Mouse (Mus musculus) kidney, adult 2 months (tissue): ENCODE results near the gene Phactr3. TPM values are rescaled to one million over a fixed set of nuclear protein-coding genes. Genes with fewer than 3 reads are reported as not detected.

Source experiments
- DNase-seq: peaks from one replicate; pipeline ENCODE4 v3.0.0; 2021
- H3K27ac ChIP-seq: fragments of 200-500 bp; 2 replicates; pipeline ENCODE4 v1.5.1; 2012; ENCODE audit warnings: low read depth, low read length, control low read depth, inconsistent platforms; ENCODE audit not compliant: insufficient read depth
- H3K27me3 ChIP-seq: fragments of 200-500 bp; replicated peaks from 2 replicates; pipeline ENCODE4 v1.6.1; 2012; ENCODE audit warnings: mild to moderate bottlenecking, moderate library complexity, low read length, inconsistent platforms; ENCODE audit not compliant: control insufficient read depth, insufficient read depth
- H3K36me3 ChIP-seq: fragments of 200-500 bp; 2 replicates; pipeline ENCODE4 v1.6.1; 2012; ENCODE audit warnings: mild to moderate bottlenecking, moderate library complexity, low read length, inconsistent platforms; ENCODE audit not compliant: control insufficient read depth, insufficient read depth
- H3K4me1 ChIP-seq: fragments of 200-500 bp; 2 replicates; pipeline ENCODE4 v1.6.1; 2011; ENCODE audit warnings: low read length; ENCODE audit not compliant: control insufficient read depth, insufficient read depth
- H3K4me3 ChIP-seq: fragments of 200-500 bp; 2 replicates; pipeline ENCODE4 v1.5.1; 2011; ENCODE audit warnings: mild to moderate bottlenecking, low read depth, low read length, control low read depth; ENCODE audit not compliant: insufficient read depth
- CTCF ChIP-seq: fragments of 200-500 bp; conservative IDR thresholded peaks from 2 replicates; pipeline ENCODE4 v1.5.1; 2011; ENCODE audit warnings: low read depth, mild to moderate bottlenecking, control low read depth, low read length, moderate library complexity, mixed read lengths; ENCODE audit not compliant: insufficient read depth, insufficient read length
- POLR2A ChIP-seq: fragments of 200-500 bp; IDR thresholded peaks from one replicate; pipeline ENCODE4 v1.6.1; 2011; ENCODE audit warnings: low read depth, low read length, control low read depth
- WGBS: fragments of 180-500 bp; shearing (Covaris S2); methylation state at CpG from one replicate; pipeline ENCODE4 v1.1.7; 2018; 5-methylcytosine and 5-hydroxymethylcytosine counted together
- polyA plus RNA-seq: library from polyadenylated mRNA; depleted of rRNA; stranded (reverse); fragments of >200 nt; gene quantifications from 2 replicates; pipeline ENCODE4 v1.2.3, GENCODE M21; 2012

Gene Phactr3
- polyA plus RNA-seq, 1 experiment: 0.17 TPM

DNA sequence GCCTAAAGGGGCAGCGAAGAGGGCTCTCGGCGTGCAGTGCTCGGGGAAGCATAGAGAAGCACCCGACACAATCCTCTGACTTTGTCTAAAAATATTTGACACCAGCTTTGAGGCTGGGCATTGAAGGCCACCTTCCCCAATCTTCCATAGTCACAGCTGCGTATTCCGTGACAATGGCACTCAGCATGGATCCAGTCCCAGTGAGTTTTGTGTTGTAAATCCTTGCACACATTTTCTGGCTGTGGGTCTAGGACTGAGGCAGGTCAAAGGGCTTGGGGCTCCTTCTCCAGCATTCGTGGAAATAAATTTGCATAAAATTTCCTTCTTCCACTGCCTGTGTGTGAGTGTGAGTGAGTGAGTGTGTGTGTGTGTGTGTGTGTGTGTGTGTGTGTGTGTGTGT, 51.2 kb downstream of the Phactr3 start:
- TF ChIP-seq CTCF: no peak
- no peak for TF ChIP-seq POLR2A
- Histone ChIP-seq H3K27me3 (no peaks in the 10 kb centered on the region), H3K4me1 (no peaks in the 10 kb centered on the region), H3K36me3 (no peaks in the 10 kb centered on the region), H3K27ac (no peak overlapping the region), H3K4me3 (no peak overlapping the region)
- 62% methylated on average over 8 of the region's 8 CpGs for WGBS
- no peak for DNase-seq

DNA sequence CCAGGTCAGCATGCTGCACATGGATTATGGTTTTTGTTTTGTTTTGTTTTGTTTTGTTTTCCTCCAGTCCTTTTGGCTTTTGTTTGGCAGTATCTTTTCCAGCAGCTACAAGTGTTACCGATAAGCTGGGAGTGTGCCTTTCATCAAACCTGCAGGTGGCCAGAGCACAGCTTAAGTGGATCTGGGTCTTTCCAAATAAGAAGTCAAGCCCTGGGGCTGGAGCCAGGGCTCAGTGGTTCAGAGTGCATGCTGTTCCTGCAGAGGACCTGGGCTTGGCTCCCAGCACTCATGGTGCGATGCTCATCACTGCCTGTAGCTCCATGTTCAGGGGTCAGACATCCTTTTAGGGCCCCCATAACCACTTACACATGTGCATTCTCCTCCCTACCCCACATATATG, 55.2 kb downstream of the Phactr3 start:
- Histone ChIP-seq H3K4me1 (no peaks in the 10 kb centered on the region), H3K27ac (no peak overlapping the region), H3K36me3 (no peaks in the 10 kb centered on the region), H3K27me3 (no peaks in the 10 kb centered on the region), H3K4me3 (no peak overlapping the region)
- TF ChIP-seq CTCF: no peak
- TF ChIP-seq POLR2A: no peak
- WGBS: 79% methylated on average over 2 of the region's 2 CpGs
- no peak for DNase-seq

DNA sequence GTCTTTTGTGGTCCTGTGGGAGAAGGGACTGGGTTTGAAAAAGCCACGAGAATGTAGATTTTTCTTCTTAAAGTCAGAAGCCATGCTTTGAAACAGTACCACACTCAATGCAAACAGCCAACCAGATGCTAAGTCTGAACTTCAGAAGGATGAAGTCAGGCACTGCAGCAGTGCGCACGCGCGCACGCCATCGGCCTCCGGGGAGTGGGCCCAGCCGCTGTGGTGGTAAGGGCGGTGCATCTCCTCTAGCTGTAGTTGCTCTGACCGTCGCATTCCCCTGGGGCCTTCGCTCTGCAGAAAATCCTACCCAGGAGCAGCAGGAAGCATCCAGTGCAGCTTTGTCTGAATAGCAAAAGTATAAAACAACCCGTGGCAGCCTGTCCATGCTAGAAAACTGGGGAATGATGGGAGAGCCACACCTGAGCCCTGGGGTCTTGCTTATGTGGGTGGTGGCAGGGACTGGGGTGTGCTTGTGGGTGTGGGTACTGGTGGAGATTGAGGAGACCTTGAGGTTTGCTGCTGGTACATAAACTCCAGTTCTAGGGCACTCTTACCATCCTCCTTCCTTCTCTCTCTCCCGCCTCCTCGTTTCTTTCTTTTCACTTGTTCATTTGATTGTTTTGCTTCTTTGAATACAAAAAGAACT, 56.6 kb downstream of the Phactr3 start:
- DNase-seq: no peak
- no peaks in the 10 kb centered on the region for H3K27me3 ChIP-seq
- no peak for TF ChIP-seq POLR2A
- no peak for TF ChIP-seq CTCF
- H3K4me1 ChIP-seq: no peaks in the 10 kb centered on the region
- 38% methylated on average over 16 of the region's 16 CpGs for WGBS
- H3K27ac ChIP-seq: no peak overlapping the region
- H3K4me3 ChIP-seq: no peak overlapping the region
- H3K36me3 ChIP-seq: no peaks in the 10 kb centered on the region

DNA sequence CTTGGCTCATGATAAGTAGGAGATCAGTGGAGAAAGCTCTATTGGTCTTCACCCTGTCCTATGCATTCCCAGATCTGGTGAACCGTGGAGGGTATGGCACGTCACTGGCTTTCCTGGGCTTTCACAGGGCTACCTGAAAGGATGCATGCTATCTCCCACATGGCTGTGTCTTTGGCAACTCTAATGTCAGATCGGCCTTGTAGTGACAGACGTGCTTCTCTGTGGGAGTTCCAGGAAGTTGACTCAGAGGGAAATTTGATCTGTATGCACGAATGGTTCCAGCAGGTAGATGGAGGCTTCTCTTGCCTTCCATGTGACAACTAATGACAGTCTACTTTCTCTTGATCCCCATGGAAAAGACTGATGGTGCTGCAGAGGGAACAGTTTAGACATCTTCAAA, 65.5 kb downstream of the Phactr3 start:
- TF ChIP-seq POLR2A (no peak), CTCF (no peak)

DNA sequence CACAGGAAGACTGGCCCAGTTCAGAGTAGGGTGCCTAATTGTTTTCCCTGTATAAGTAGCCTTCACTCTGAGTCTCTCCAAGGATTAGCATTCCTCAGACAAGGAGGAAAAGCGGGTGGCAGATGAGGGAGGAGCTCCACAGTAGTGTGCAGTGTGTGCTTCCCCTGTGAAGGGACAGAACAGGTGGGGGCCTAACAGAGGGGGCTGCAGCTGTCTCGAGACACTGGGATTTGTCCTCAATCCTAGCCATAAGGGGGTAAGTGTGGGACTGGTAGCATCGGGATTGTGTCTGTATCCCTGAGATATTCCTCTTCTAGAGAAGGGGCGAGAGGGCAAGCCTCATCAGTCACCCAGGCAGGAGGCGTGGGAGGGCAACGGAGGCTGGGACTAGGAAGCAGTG, 66.1 kb downstream of the Phactr3 start:
- DNase-seq: no peak
- Histone ChIP-seq H3K36me3 (no peaks in the 10 kb centered on the region), H3K27me3 (no peaks in the 10 kb centered on the region), H3K4me1 (no peaks in the 10 kb centered on the region), H3K4me3 (no peak overlapping the region), H3K27ac (no peak overlapping the region)
- TF ChIP-seq CTCF (no peak), POLR2A (no peak)
- 38% methylated on average over 6 of the region's 6 CpGs for WGBS

More for the DNA sequence above, 65.5 kb downstream of the Phactr3 start:
- Histone ChIP-seq H3K27ac (no peak overlapping the region), H3K4me1 (no peaks in the 10 kb centered on the region), H3K36me3 (no peaks in the 10 kb centered on the region), H3K27me3 (no peaks in the 10 kb centered on the region), H3K4me3 (no peak overlapping the region)
- DNase-seq: no peak
- 34% methylated on average over 5 of the region's 5 CpGs for WGBS

DNA sequence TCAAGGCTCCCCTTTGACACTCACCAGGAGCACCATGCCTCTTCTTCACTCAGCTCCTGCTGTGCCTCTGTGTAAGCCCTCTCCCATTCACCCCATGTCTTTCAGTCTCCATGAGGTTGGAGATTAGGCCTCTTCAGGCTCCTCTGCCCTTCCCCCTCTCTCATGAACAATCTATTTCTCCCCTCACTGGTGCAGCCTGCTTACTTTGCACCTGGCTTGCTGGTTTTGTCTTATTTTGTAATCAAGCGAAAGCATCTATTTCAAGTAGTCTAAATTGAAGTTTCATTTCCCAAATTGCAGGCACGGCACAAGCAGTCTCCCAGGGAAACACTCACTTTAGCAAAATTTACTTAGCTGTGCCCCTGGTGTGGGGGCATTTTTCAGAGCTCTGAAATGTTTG, 70.2 kb downstream of the Phactr3 start:
- Histone ChIP-seq H3K4me3 (no peak overlapping the region), H3K27ac (no peak overlapping the region), H3K36me3 (no peaks in the 10 kb centered on the region), H3K27me3 (no peaks in the 10 kb centered on the region), H3K4me1 (no peaks in the 10 kb centered on the region)
- DNase-seq: no peak
- 79% methylated on average over 2 of the region's 2 CpGs for WGBS
- no peak for TF ChIP-seq POLR2A

DNA sequence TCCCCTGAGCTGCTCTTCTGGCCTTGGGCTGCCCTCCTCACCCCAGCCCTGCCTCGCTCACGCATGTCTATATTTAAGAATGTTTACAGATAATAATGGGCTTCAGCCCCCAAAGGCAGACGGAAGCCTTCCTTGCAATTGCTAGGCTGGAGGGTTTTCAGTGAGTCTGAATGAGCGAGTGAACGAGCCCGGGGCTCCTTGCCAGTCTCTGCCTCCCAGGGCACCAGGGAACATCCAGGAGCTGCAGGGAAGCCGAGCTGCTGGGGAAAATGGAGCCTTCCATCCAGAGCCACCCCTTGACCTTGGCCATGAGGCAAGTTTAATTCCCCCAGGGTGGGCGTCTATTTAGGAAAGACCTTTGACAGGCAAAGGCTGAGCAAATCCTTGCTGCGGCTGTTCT, 74.1 kb downstream of the Phactr3 start:
- Histone ChIP-seq H3K4me3 (no peak overlapping the region), H3K4me1 (no peaks in the 10 kb centered on the region), H3K27me3 (no peaks in the 10 kb centered on the region), H3K36me3 (no peaks in the 10 kb centered on the region), H3K27ac (no peak overlapping the region)
- no peak for DNase-seq
- 53% methylated on average over 9 of the region's 9 CpGs for WGBS
- TF ChIP-seq POLR2A: no peak
- no peak for TF ChIP-seq CTCF
